Mouse (Mus musculus) forebrain, embryonic 14.5 days (tissue): ENCODE results near the gene Gm20695. TPM values are rescaled to one million over a fixed set of nuclear protein-coding genes. Genes with fewer than 3 reads are reported as not detected.
A peak's percentile ranks its signal among the peaks of the same experiment; 100 is the strongest.

Experiments
- ATAC-seq: fragments of 200-750 bp; cut with Nextera tagmentation; 2 replicates; pipeline ENCODE4 v1.8.0; 2017; ENCODE audit warnings: mild to moderate bottlenecking, moderate library complexity
- DNase-seq: peaks from one replicate; pipeline ENCODE4 v3.0.0-alpha.2; 2015; ENCODE audit warnings: low spot score
- H3K27ac ChIP-seq: fragments of 300-500 bp; sonication (generic); 2 replicates; pipeline ENCODE4 v1.5.1; 2014; ENCODE audit warnings: low read depth, mild to moderate bottlenecking, control low read depth, low read length, moderate library complexity
- H3K27me3 ChIP-seq: fragments of 300-500 bp; sonication (generic); replicated peaks from 2 replicates; pipeline ENCODE4 v1.6.1; 2014; ENCODE audit warnings: low read length, control low read depth, mixed read lengths; ENCODE audit not compliant: control insufficient read depth, insufficient read depth
- H3K36me3 ChIP-seq: fragments of 300-500 bp; sonication (generic); 2 replicates; pipeline ENCODE4 v1.6.1; 2014; ENCODE audit warnings: low read length, control low read depth; ENCODE audit not compliant: control insufficient read depth, insufficient read depth
- H3K4me1 ChIP-seq: fragments of 300-500 bp; sonication (generic); 2 replicates; pipeline ENCODE4 v1.6.1; 2014; ENCODE audit warnings: antibody characterized with exemption, low read length, control low read depth; ENCODE audit not compliant: control insufficient read depth, insufficient read depth
- H3K4me2 ChIP-seq: fragments of 300-500 bp; sonication (generic); 2 replicates; pipeline ENCODE4 v1.6.1; 2014; ENCODE audit warnings: mild to moderate bottlenecking, control low read depth, low read length
- H3K4me3 ChIP-seq: fragments of 300-500 bp; sonication (generic); 2 replicates; pipeline ENCODE4 v1.5.1; 2014; ENCODE audit warnings: low read depth, low read length, control low read depth
- H3K9ac ChIP-seq: fragments of 300-500 bp; sonication (generic); 2 replicates; pipeline ENCODE4 v1.6.1; 2014; ENCODE audit warnings: mild to moderate bottlenecking, low read length, control low read depth, moderate library complexity
- H3K9me3 ChIP-seq: fragments of 300-500 bp; sonication (generic); replicated peaks from 2 replicates; pipeline ENCODE4 v1.6.1; 2016; ENCODE audit warnings: low read length, control low read depth, mixed read lengths; ENCODE audit not compliant: control insufficient read depth
- WGBS: fragments of 180-500 bp; shearing (Covaris S2); extraction: QIAGEN DNeasy Blood & Tissue Kit; methylation state at CpG from one replicate; pipeline ENCODE4 v1.1.7; 2014; 5-methylcytosine and 5-hydroxymethylcytosine counted together
- polyA plus RNA-seq: library from polyadenylated mRNA; unstranded; fragments of >200 nt; fragmentation: Nextera tagmentation; extraction: Ambion mirVana; gene quantifications from 2 replicates; pipeline ENCODE4 v1.2.1, GENCODE M21; 2014

Gm20695 gene
- polyA plus RNA-seq, result 2.6 and 4.1 TPM in 2 replicates

DNA sequence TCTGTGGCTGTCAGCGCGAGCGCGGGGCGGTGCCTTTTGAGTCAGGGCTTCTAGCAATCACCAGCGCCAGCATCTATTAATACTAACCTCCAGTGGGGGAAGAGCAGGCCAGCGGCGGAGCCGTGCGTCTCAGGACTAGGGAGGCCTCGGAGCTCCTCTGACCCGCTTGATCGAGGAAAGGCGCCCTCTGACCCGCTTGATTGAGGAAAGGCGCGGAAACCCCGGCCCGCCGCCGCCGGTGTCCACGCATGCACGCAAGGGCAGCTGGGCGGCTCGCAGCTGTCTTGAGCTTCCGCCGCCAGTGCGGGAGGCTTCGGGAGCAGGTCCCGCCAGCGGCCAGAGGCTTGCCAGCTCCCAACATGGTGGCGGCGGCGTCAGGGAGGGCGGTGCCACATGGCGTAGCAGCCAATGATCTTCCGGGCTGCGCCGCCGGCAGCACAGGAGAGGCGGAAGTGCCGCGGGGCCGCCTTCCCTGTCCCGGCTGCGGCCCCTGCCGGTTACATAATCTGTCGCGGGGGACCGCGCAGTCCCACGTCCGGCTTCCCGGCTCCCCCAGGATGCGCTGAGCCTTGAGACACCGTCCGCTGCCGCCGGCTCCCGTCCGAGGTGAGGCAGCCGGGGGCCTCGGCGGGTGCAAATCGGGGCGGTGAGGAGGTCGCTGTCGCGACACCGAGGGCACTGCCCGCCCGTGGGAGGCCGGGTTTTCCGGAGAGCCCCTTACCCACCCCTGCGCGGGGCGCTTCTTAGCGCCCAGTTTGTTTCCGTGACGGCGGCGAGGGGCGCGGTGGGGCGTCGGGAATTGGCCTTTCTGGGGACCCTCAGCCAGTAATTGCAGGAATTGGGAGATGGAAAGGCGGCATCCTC lies at the start of gene Gm20695, which contains the start of gene Zfp597:
TSS of gene Gm20695 (plus strand) at position 448 of the 864 bp plus-strand sequence.
TSS of gene Zfp597 (minus strand) at position 361 of the 864 bp plus-strand sequence.
- Histone ChIP-seq H3K27me3 (no peaks in the 10 kb centered on the region), H3K4me3 (peak within 1 kb of the TSS; percentile 91), H3K4me1 (peaks cover 12% of the 10 kb centered on the region), H3K4me2 (peak within 1 kb of the TSS; percentile 76), H3K9ac (peak within 1 kb of the TSS; percentile 90), H3K36me3 (peaks cover 11% of the 10 kb centered on the region; the same call in 1 of the 2 replicates), H3K9me3 (no peaks in the 10 kb centered on the region), H3K27ac (peak within 1 kb of the TSS; percentile 94)
- ATAC-seq (peak; percentile 99), DNase-seq (peak; percentile 97)
- whole genome bisulfite sequencing, result under 1% methylated on average over 80 of the region's 88 CpGs

DNA sequence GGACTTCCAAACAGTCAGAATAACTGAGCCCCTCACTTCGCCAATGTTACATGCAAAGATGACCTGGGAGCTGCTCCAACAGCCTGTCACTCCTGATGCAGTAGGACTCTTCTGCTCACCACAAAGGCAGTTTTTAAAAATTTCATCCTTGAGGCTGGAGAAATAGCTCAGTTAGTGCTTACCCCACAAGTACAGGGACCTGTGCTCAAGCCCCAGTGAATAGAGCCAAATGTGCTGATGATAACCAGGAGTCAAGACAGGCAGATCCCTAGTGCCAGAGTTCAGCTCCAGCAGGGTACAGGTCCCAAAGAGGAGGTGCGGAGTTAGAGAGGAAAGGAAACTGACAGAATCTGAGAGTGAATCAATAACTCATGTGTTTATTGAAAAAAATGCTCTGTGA lies 49.0 kb upstream of the Gm20695 start:
- DNase-seq, result no peak
- 86% methylated on average over 2 of the region's 2 CpGs for WGBS
- no peaks in the 10 kb centered on the region for H3K4me1 ChIP-seq

DNA sequence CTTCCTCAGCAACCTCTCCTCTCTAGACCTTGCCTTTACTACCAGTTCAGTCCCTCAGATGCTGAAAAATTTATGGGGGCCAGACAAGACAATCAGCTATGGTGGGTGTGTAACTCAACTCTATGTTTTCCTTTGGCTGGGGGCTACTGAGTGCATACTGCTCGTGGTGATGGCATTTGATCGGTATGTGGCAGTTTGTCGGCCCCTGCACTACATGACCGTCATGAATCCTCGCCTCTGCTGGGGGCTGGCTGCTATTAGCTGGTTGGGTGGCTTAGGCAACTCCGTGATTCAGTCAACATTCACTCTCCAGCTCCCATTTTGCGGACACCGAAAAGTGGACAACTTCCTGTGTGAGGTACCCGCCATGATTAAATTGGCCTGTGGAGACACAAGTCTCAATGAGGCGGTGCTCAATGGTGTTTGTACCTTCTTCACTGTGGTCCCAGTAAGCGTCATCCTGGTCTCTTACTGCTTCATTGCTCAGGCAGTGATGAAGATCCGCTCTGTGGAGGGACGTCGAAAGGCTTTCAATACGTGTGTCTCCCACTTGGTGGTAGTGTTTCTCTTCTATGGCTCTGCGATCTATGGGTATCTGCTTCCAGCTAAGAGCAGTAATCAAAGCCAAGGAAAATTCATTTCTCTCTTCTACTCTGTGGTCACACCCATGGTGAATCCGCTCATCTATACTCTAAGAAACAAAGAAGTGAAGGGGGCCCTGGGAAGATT lies 45.1 kb upstream of the Gm20695 start:
- ATAC-seq, result no peak
- WGBS, result 66% methylated on average over 17 of the region's 17 CpGs
- DNase-seq, result peak; percentile 38
- no peaks in the 10 kb centered on the region for H3K36me3 ChIP-seq
- H3K4me3 ChIP-seq, result no peak overlapping the region
- no peak overlapping the region for H3K4me2 ChIP-seq
- no peaks in the 10 kb centered on the region for H3K27me3 ChIP-seq
- no peak overlapping the region for H3K27ac ChIP-seq
- no peaks in the 10 kb centered on the region for H3K4me1 ChIP-seq
- no peak overlapping the region for H3K9ac ChIP-seq
- no peaks in the 10 kb centered on the region for H3K9me3 ChIP-seq

More for the DNA sequence above, 49.0 kb upstream of the Gm20695 start:
- Histone ChIP-seq H3K4me2 (no peak overlapping the region), H3K9ac (no peak overlapping the region), H3K27me3 (no peaks in the 10 kb centered on the region), H3K27ac (no peak overlapping the region), H3K9me3 (no peaks in the 10 kb centered on the region), H3K4me3 (no peak overlapping the region), H3K36me3 (no peaks in the 10 kb centered on the region)
- ATAC-seq, result no peak

DNA sequence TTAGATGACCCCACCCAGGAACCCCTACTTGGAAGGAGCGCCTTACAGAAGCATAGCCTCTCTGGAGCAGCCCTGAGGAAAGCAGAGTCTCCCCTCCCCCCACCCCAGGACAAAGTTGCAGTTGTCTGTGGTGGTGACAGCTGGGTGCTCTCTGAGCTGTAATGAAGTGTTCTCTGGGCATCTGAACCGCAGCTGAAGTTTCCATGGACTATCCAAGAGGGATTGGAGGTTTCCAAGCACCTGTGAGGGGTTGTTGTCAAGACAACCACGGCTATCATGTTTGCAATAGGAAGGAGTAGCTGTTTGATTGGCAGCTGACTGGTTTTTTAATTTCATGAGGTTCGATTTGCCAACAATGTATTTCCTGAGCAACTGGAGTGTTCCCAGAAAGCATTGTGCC lies 41.5 kb upstream of the Gm20695 start:
- DNase-seq (peak; percentile 5), ATAC-seq (no peak)
- no peak overlapping the region for H3K4me2 ChIP-seq
- peaks cover 3% of the 10 kb centered on the region for H3K4me1 ChIP-seq
- 44% methylated on average over 4 of the region's 4 CpGs for WGBS
- H3K9ac ChIP-seq, result no peak overlapping the region
- no peaks in the 10 kb centered on the region for H3K27me3 ChIP-seq
- H3K9me3 ChIP-seq, result no peaks in the 10 kb centered on the region
- H3K27ac ChIP-seq, result no peak overlapping the region
- H3K36me3 ChIP-seq, result no peaks in the 10 kb centered on the region
- H3K4me3 ChIP-seq, result no peak overlapping the region

- H3K9me3 ChIP-seq, result no peaks in the 10 kb centered on the region
- no peak overlapping the region for H3K27ac ChIP-seq
- no peaks in the 10 kb centered on the region for H3K36me3 ChIP-seq
- no peak overlapping the region for H3K4me2 ChIP-seq
- DNase-seq (no peak), ATAC-seq (no peak)
- no peak overlapping the region for H3K4me3 ChIP-seq
- H3K9ac ChIP-seq, result no peak overlapping the region
- no peaks in the 10 kb centered on the region for H3K27me3 ChIP-seq
- 73% methylated on average over 1 of the region's 1 CpGs for WGBS
- peaks cover 5% of the 10 kb centered on the region for H3K4me1 ChIP-seq
Observed at GRCm38 (mm10) chr16:3843796-3844195, 40.7 kb upstream of the Gm20695 start.

GRCm38 (mm10) chr16:3846711-3847518 lies 37.5 kb upstream of the Gm20695 start, which contains the start of gene Zfp174:
Zfp174 (plus strand) TSS chr16:3847268.
- Histone ChIP-seq H3K4me2 (peak within 1 kb of the TSS; percentile 62), H3K36me3 (no peaks in the 10 kb centered on the region), H3K9ac (peak within 1 kb of the TSS; percentile 74), H3K4me3 (peak within 1 kb of the TSS; percentile 61), H3K9me3 (no peaks in the 10 kb centered on the region), H3K27ac (no peak within 1 kb of the TSS), H3K27me3 (no peaks in the 10 kb centered on the region), H3K4me1 (peaks cover 5% of the 10 kb centered on the region)
- 4% methylated on average over 38 of the region's 38 CpGs for WGBS
- peak; percentile 99 for DNase-seq
- ATAC-seq, result peak; percentile 99

GRCm38 (mm10) chr16:3847871-3848270 lies 36.6 kb upstream of the Gm20695 start:
- no peaks in the 10 kb centered on the region for H3K27me3 ChIP-seq
- peak overlapping the region; percentile 74 for H3K9ac ChIP-seq
- H3K27ac ChIP-seq, result no peak overlapping the region
- no peaks in the 10 kb centered on the region for H3K36me3 ChIP-seq
- WGBS, result 70% methylated on average over 4 of the region's 4 CpGs
- no peak for ATAC-seq
- peak overlapping the region; percentile 61 for H3K4me3 ChIP-seq
- H3K4me1 ChIP-seq, result peaks cover 5% of the 10 kb centered on the region
- no peak for DNase-seq
- H3K9me3 ChIP-seq, result no peaks in the 10 kb centered on the region
- H3K4me2 ChIP-seq, result peak overlapping the region; percentile 62

DNA sequence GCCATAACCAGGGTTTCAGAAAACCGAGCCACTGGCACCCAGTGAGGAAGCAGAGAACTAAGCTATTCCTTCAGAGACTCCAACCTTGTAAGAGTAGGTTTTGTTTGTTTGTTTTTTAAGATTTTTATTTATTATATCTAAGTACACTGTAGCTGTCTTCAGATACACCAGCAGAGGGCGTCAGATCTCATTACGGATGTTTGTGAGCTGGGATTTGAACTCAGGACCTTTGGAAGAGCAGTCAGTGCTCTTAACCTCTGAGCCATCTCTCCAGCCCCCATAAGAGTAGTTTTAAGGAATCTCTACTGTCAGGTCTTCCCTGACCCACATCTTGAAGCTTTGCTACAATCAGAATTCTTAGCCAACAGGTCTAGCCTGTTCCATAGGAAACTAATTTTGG lies 36.0 kb upstream of the Gm20695 start:
- Histone ChIP-seq H3K36me3 (no peaks in the 10 kb centered on the region), H3K9me3 (no peaks in the 10 kb centered on the region), H3K4me3 (no peak overlapping the region), H3K4me2 (no peak overlapping the region), H3K4me1 (peaks cover 5% of the 10 kb centered on the region), H3K27ac (no peak overlapping the region), H3K9ac (no peak overlapping the region), H3K27me3 (no peaks in the 10 kb centered on the region)
- no peak for DNase-seq
- WGBS, result 78% methylated on average over 3 of the region's 3 CpGs
- ATAC-seq, result no peak
